Mouse (Mus musculus) cerebellum, adult 2 months (tissue): ENCODE data around the gene Sdsl.

ENCODE experiments used
- CTCF ChIP-seq: fragments of 200-500 bp; IDR thresholded peaks from 2 replicates; pipeline ENCODE4 v1.5.1; 2011; ENCODE audit warnings: low read depth, mild to moderate bottlenecking, control low read depth, low read length, moderate library complexity, borderline replicate concordance; ENCODE audit not compliant: insufficient read depth
- POLR2A ChIP-seq: fragments of 200-500 bp; IDR thresholded peaks from 2 replicates; pipeline ENCODE4 v1.6.1; 2011; ENCODE audit warnings: low read length, control low read depth, borderline replicate concordance; ENCODE audit not compliant: insufficient read depth

- no peak for TF ChIP-seq POLR2A
- TF ChIP-seq CTCF, result no peak
These were observed 38.3 kb downstream of the Sdsl start for GRCm38 (mm10) chr5:120434231-120434735.
